Mouse (Mus musculus) layer of hippocampus, postnatal 10 days (tissue): ENCODE results near the gene Sco1. TPM values are rescaled to one million over a fixed set of nuclear protein-coding genes. Genes with fewer than 3 reads are reported as not detected.

Experiments used
- DNase-seq, 2 experiments: peaks; one replicate each; pipeline ENCODE4 v3.0.0; 2021; ENCODE audit warnings: low spot score in 2 of 2
- microRNA-seq, 2 experiments: library from miRNA; unstranded; fragments of <30 nt; microRNA quantifications; one replicate each; pipeline ENCODE4 v1.2.0; 2021
- total RNA-seq, 2 experiments: library from RNA; stranded (reverse); gene quantifications; 2 replicates each; pipeline ENCODE4 v1.2.3; 2021

Sco1 gene
- total RNA-seq, 2 experiments from 2014 or later = 9.4 to 10.9 TPM

- no peak for DNase-seq
Measured at GRCm38 (mm10) chr11:67113381-67113780, 60.9 kb downstream of the Sco1 start.

GRCm38 (mm10) chr11:67114261-67114660 is 61.8 kb downstream of the Sco1 start:
- no peak for DNase-seq

GRCm38 (mm10) chr11:67114901-67115300 is 62.4 kb downstream of the Sco1 start:
- no peak for DNase-seq

Small RNA genes lying within 50 kb of the gene (microRNA-seq; reads per million reads assigned to microRNA genes)
- 0 to 0.45 reads per million in 2 experiments for gene Mir6923

Other genes starting within 250 kb of the Sco1 start
- gene Pirt, start 140.7 kb upstream of the Sco1 start, total RNA-seq = 1 to 10 TPM; 1.3 to 1.4 TPM
- gene Tmem238l, start 96.0 kb upstream of the Sco1 start, total RNA-seq = not detected
- gene Tmem220, start 27.5 kb upstream of the Sco1 start, total RNA-seq = 1 to 10 TPM in 1 of 2 experiments, under 1 TPM in 1; 0.27 to 1.1 TPM
- 10 to 100 TPM; 20.7 to 24.1 TPM for gene Adprm, start 76 bp upstream of the Sco1 start, total RNA-seq
- gene Myh3, start 25.6 kb downstream of the Sco1 start, total RNA-seq = 1 to 10 TPM; 1.1 to 1.5 TPM
- gene Myh2, start 118.4 kb downstream of the Sco1 start, total RNA-seq = under 1 TPM; 0.25 to 0.48 TPM
- gene Myh1, start 147.4 kb downstream of the Sco1 start, total RNA-seq = under 1 TPM; 0.27 to 0.55 TPM
- gene Myh4, start 185.4 kb downstream of the Sco1 start, total RNA-seq = under 1 TPM; 0.38 to 0.39 TPM
- 1 to 10 TPM; 2.5 to 3.1 TPM for gene Myh8, start 224.5 kb downstream of the Sco1 start, total RNA-seq